Mouse (Mus musculus): ENCODE measurements around the gene Cngb1.

GRCm38 (mm10) chr8:95330367-95330766 is 24.0 kb upstream of the Cngb1 start:
- TF ChIP-seq CTCF (IDR thresholded peaks at IDR 0.05; ENCODE audit: low read depth) = no peak
- TF ChIP-seq EP300 (IDR thresholded peaks at IDR 0.05; ENCODE audit: low read depth) = no peak

All from liver, postnatal 0 days (tissue).